Mouse (Mus musculus) heart, adult 2 months (tissue): ENCODE data around the gene Ube2o.

Experiments
- CTCF ChIP-seq: fragments of 200-600 bp; IDR thresholded peaks from 2 replicates; pipeline ENCODE4 v1.8.1; 2022; ENCODE audit warnings: antibody characterized with exemption, mild to moderate bottlenecking, moderate library complexity
- POLR2A ChIP-seq: fragments of 200-500 bp; IDR thresholded peaks from 2 replicates; pipeline ENCODE4 v1.6.1; 2011; ENCODE audit warnings: mild to moderate bottlenecking, low read depth, low read length, control low read depth; ENCODE audit not compliant: insufficient read depth

DNA sequence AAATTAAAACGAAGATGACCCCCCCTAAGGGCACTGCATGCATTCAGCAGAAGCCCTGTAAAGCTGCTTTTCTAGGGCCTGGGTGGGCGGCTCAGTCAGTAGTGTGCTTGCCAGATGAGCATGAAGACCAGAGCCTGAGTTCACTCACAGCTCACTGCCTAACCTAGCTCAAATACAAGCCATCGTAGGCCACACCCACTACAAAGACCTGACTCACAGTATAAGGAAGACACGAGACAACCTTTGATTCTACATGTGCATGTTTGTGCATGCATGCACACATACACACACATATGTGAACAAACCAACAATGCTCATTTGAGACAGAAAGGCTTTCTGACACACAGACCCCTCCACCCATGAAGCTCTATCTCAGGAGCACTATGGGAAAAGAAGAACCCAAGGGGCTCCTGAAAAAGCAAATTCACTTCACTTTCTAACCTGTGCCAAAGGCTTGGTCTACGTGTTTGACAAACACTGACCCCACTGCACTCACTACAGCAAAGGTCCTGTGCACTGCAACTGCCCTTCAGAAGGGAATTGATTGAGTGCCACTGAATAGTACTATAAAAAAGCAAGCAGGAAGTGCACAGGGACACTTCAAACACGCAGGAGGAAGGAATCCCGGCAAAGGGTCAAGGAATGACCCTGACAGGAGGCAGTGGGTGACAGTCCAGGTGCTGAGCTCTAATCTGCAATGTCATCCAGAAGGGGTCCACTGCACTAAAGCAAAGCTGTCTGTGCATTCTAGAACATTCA lies 15.8 kb downstream of the Ube2o start:
- TF ChIP-seq POLR2A (no peak), CTCF (no peak)
